Mouse (Mus musculus): ENCODE data around the gene Rab28. TPM values are rescaled to one million over a fixed set of nuclear protein-coding genes. Genes with fewer than 3 reads are reported as not detected.
A peak's percentile ranks its signal among the peaks of the same experiment; 100 is the strongest.

Rab28 gene
- 64.1 and 65.3 TPM in 2 replicates for polyA plus RNA-seq (2015; fragmentation: Nextera tagmentation; extraction: Ambion mirVana)

GRCm38 (mm10) chr5:41708051-41708630 is at the start of gene Rab28:
Rab28 (minus strand) TSS chr5:41708157.
- Histone ChIP-seq H3K4me1 (peaks cover 4% of the 10 kb centered on the region), H3K36me3 (no peaks in the 10 kb centered on the region), H3K4me2 (peak within 1 kb of the TSS; percentile 96), H3K9ac (peak within 1 kb of the TSS; percentile 72), H3K9me3 (no peaks in the 10 kb centered on the region), H3K27ac (peak within 1 kb of the TSS; percentile 82), H3K4me3 (peak within 1 kb of the TSS; percentile 96), H3K27me3 (no peaks in the 10 kb centered on the region)
- under 1% methylated on average over 34 of the region's 34 CpGs for WGBS
- ATAC-seq (ENCODE audit: borderline replicate concordance, extremely low read depth, low FRiP score, low TSS enrichment) = peak; percentile 96

GRCm38 (mm10) chr5:41757338-41757737 is 49.4 kb upstream of the Rab28 start:
- no peak overlapping the region for H3K9ac ChIP-seq
- no peaks in the 10 kb centered on the region for H3K9me3 ChIP-seq
- 8% methylated on average over 5 of the region's 5 CpGs for WGBS
- no peak for ATAC-seq (ENCODE audit: borderline replicate concordance, extremely low read depth, low FRiP score, low TSS enrichment)
- no peaks in the 10 kb centered on the region for H3K36me3 ChIP-seq
- no peak overlapping the region for H3K4me3 ChIP-seq
- peaks cover 97% of the 10 kb centered on the region for H3K27me3 ChIP-seq
- H3K4me1 ChIP-seq = peaks cover 6% of the 10 kb centered on the region; the same call in 1 of the 2 replicates
- no peak overlapping the region for H3K4me2 ChIP-seq
- no peak overlapping the region for H3K27ac ChIP-seq

- H3K27ac ChIP-seq = no peak overlapping the region
- H3K9ac ChIP-seq = no peak overlapping the region
- H3K9me3 ChIP-seq = no peaks in the 10 kb centered on the region
- no peaks in the 10 kb centered on the region for H3K36me3 ChIP-seq
- WGBS = 5% methylated on average over 4 of the region's 4 CpGs
- no peak overlapping the region for H3K4me3 ChIP-seq
- peaks cover 97% of the 10 kb centered on the region for H3K27me3 ChIP-seq
- 0 out of 2 replicates have a peak, but pooled peaks cover under 1% of the 10 kb centered on the region for H3K4me1 ChIP-seq
- H3K4me2 ChIP-seq = no peak overlapping the region
- ATAC-seq (ENCODE audit: borderline replicate concordance, extremely low read depth, low FRiP score, low TSS enrichment) = no peak
Measured at GRCm38 (mm10) chr5:41756396-41756795, 48.4 kb upstream of the Rab28 start.

GRCm38 (mm10) chr5:41755373-41755960 is 47.5 kb upstream of the Rab28 start:
- no peaks in the 10 kb centered on the region for H3K4me1 ChIP-seq
- H3K4me2 ChIP-seq = no peak overlapping the region
- no peak overlapping the region for H3K9ac ChIP-seq
- no peaks in the 10 kb centered on the region for H3K9me3 ChIP-seq
- H3K27me3 ChIP-seq = peaks cover 99% of the 10 kb centered on the region
- H3K36me3 ChIP-seq = no peaks in the 10 kb centered on the region
- H3K4me3 ChIP-seq = no peak overlapping the region
- H3K27ac ChIP-seq = no peak overlapping the region
- WGBS = 2% methylated on average over 23 of the region's 23 CpGs
- ATAC-seq (ENCODE audit: borderline replicate concordance, extremely low read depth, low FRiP score, low TSS enrichment) = no peak

- Histone ChIP-seq H3K9ac (no peak overlapping the region), H3K9me3 (no peaks in the 10 kb centered on the region), H3K27ac (no peak overlapping the region), H3K36me3 (no peaks in the 10 kb centered on the region), H3K27me3 (peaks cover 99% of the 10 kb centered on the region), H3K4me2 (peak overlapping the region; percentile 19; the same call in 1 of the 2 replicates), H3K4me3 (0 out of 2 replicates have a peak overlapping the region, but pooled peaks have one; percentile 3), H3K4me1 (no peaks in the 10 kb centered on the region)
- WGBS = under 1% methylated on average over 16 of the region's 16 CpGs
- ATAC-seq (ENCODE audit: borderline replicate concordance, extremely low read depth, low FRiP score, low TSS enrichment) = no peak
Measured at GRCm38 (mm10) chr5:41754836-41755235, 46.9 kb upstream of the Rab28 start.

GRCm38 (mm10) chr5:41754226-41754775 is 46.3 kb upstream of the Rab28 start:
- WGBS = 2% methylated on average over 17 of the region's 17 CpGs
- H3K36me3 ChIP-seq = no peaks in the 10 kb centered on the region
- no peaks in the 10 kb centered on the region for H3K9me3 ChIP-seq
- H3K27ac ChIP-seq = no peak overlapping the region
- H3K9ac ChIP-seq = no peak overlapping the region
- H3K4me1 ChIP-seq = no peaks in the 10 kb centered on the region
- no peak for ATAC-seq (ENCODE audit: borderline replicate concordance, extremely low read depth, low FRiP score, low TSS enrichment)
- H3K27me3 ChIP-seq = peaks cover 99% of the 10 kb centered on the region
- H3K4me2 ChIP-seq = peak overlapping the region; percentile 19; the same call in 1 of the 2 replicates
- H3K4me3 ChIP-seq = no peak overlapping the region

GRCm38 (mm10) chr5:41752721-41753120 is 44.8 kb upstream of the Rab28 start:
- H3K9me3 ChIP-seq = no peaks in the 10 kb centered on the region
- no peaks in the 10 kb centered on the region for H3K36me3 ChIP-seq
- peaks cover 99% of the 10 kb centered on the region for H3K27me3 ChIP-seq
- no peak for ATAC-seq (ENCODE audit: borderline replicate concordance, extremely low read depth, low FRiP score, low TSS enrichment)
- H3K4me3 ChIP-seq = no peak overlapping the region
- no peak overlapping the region for H3K4me2 ChIP-seq
- no peak overlapping the region for H3K27ac ChIP-seq
- H3K4me1 ChIP-seq = no peaks in the 10 kb centered on the region
- H3K9ac ChIP-seq = no peak overlapping the region
- WGBS = 32% methylated on average over 4 of the region's 4 CpGs

- H3K4me3 ChIP-seq = no peak overlapping the region
- ATAC-seq (ENCODE audit: borderline replicate concordance, extremely low read depth, low FRiP score, low TSS enrichment) = 0 out of 2 replicates have a peak, but pooled peaks have one; percentile 31
- H3K27ac ChIP-seq = no peak overlapping the region
- H3K4me2 ChIP-seq = no peak overlapping the region
- no peak overlapping the region for H3K9ac ChIP-seq
- peaks cover 70% of the 10 kb centered on the region for H3K27me3 ChIP-seq
- H3K4me1 ChIP-seq = no peaks in the 10 kb centered on the region
- WGBS = 6% methylated on average over 12 of the region's 15 CpGs
- no peaks in the 10 kb centered on the region for H3K36me3 ChIP-seq
- no peaks in the 10 kb centered on the region for H3K9me3 ChIP-seq
Measured at GRCm38 (mm10) chr5:41744898-41745780, 37.2 kb upstream of the Rab28 start.

- H3K27ac ChIP-seq = no peak overlapping the region
- H3K36me3 ChIP-seq = no peaks in the 10 kb centered on the region
- no peaks in the 10 kb centered on the region for H3K4me1 ChIP-seq
- no peak overlapping the region for H3K4me2 ChIP-seq
- no peak overlapping the region for H3K4me3 ChIP-seq
- H3K27me3 ChIP-seq = peaks cover 62% of the 10 kb centered on the region
- 12% methylated on average over 7 of the region's 7 CpGs for WGBS
- no peak for ATAC-seq (ENCODE audit: borderline replicate concordance, extremely low read depth, low FRiP score, low TSS enrichment)
- H3K9ac ChIP-seq = no peak overlapping the region
- H3K9me3 ChIP-seq = no peaks in the 10 kb centered on the region
Measured at GRCm38 (mm10) chr5:41744234-41744633, 36.3 kb upstream of the Rab28 start.

- Histone ChIP-seq H3K4me3 (no peak overlapping the region), H3K27ac (no peak overlapping the region), H3K4me2 (no peak overlapping the region), H3K36me3 (no peaks in the 10 kb centered on the region), H3K9me3 (no peaks in the 10 kb centered on the region), H3K9ac (no peak overlapping the region), H3K27me3 (peaks cover 11% of the 10 kb centered on the region), H3K4me1 (no peaks in the 10 kb centered on the region)
- WGBS = 54% methylated on average over 6 of the region's 6 CpGs
- ATAC-seq (ENCODE audit: borderline replicate concordance, extremely low read depth, low FRiP score, low TSS enrichment) = no peak
Measured at GRCm38 (mm10) chr5:41738817-41739216, 30.9 kb upstream of the Rab28 start.

GRCm38 (mm10) chr5:41737039-41737438 is 29.1 kb upstream of the Rab28 start:
- Histone ChIP-seq H3K9ac (no peak overlapping the region), H3K9me3 (no peaks in the 10 kb centered on the region), H3K27ac (no peak overlapping the region), H3K4me2 (no peak overlapping the region), H3K4me1 (no peaks in the 10 kb centered on the region), H3K4me3 (no peak overlapping the region), H3K36me3 (no peaks in the 10 kb centered on the region), H3K27me3 (no peaks in the 10 kb centered on the region; the same call in 1 of the 2 replicates)
- no peak for ATAC-seq (ENCODE audit: borderline replicate concordance, extremely low read depth, low FRiP score, low TSS enrichment)
- 44% methylated on average over 5 of the region's 5 CpGs for WGBS
